Mouse (Mus musculus): ENCODE measurements at regions not wholly inside any gene's neighbourhood (a gene's known extent, or its start where the extent isn't known, plus 50 kb on each side); places are given as distances from the start of the nearest gene placed in this dataset.

DNA sequence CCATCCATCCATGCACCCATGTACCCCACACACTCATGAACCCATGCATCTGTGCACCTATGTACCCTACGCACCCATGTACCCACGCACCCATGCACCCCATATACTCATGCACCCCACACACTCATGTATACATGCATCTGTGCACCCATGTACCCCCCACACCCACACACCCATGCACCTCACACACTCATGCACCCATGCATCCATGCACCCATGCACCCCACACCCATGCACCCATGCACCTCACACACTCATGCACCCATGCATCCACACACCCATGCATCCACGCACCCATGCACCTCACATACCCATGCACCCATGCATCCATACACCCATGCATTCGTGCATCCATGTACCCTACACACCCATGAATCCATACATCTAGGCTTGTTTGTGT lies 63.6 kb downstream of the 4930564D02Rik start:
- TF ChIP-seq CTCF (IDR thresholded peaks at IDR 0.05; ENCODE audit: borderline replicate concordance, insufficient read depth, low read length) (no peak), POLR2A (IDR thresholded peaks at IDR 0.05; ENCODE audit: low read depth, low read length) (no peak)
